Mouse (Mus musculus): ENCODE results near the gene Tac2. TPM values are rescaled to one million over a fixed set of nuclear protein-coding genes. Genes with fewer than 3 reads are reported as not detected.

Gene Tac2
- total RNA-seq (2023) = not detected

GRCm38 (mm10) chr10:127724178-127724577 lies at the start of gene Tac2:
Gene Tac2, plus strand, starts transcription at chr10:127724478.

DNA sequence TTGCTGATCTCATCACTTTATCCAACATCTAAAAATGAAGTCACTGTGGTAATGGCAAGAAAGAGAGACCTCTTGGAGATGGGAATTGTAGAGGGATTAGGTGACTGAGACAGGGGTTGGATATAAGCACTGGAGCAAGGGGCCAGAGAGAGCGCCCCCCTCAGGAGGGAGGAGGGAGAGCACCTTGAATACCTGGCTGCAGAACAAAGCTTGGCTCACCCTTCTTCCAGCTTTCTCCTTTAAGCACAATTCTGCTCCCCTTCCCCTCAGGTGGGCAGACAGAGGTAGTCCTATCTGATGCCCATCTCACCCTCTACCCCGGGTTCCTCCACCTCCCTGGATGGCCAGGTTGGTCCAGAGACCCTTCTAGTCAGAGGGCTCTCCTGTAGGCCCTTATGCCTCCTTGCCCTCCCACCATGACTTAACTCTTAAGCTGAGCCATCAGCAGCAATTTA lies 19.5 kb upstream of the Tac2 start, which contains the start of gene Myo1a:
TSS of gene Myo1a (plus strand) at position 405 of the 455 bp plus-strand sequence.

DNA sequence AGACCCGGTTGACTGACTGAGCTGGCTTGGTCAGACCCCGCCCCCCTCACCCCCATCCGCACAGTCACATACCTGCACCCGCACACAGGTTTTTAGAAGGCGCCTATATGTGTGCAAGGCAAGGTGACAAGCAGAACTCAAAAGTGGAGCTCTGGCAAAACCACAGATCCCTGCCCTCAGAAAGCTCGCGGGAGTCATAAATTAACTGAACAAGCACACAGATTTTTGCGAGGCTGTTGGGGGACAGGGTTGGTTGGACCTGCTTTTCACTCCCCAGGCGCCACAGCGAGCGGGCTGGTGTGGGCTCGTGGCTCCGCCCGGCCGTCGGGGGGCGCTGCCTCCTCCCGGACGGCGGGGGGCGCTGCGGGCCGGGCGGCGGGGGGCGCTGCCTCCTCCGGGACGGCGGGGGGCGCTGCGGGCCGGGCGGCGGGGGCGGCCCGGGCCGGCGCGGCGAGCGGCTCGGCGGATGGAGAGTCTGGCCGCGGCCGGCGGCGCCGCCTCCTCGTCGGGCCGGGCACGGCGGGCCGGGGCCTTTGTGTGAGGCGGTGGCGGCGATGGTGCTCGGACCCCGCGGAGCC lies 14.9 kb downstream of the Tac2 start, which contains the start of gene Zbtb39:
TSS of gene Zbtb39 (plus strand) at position 456 of the 578 bp plus-strand sequence.

DNA sequence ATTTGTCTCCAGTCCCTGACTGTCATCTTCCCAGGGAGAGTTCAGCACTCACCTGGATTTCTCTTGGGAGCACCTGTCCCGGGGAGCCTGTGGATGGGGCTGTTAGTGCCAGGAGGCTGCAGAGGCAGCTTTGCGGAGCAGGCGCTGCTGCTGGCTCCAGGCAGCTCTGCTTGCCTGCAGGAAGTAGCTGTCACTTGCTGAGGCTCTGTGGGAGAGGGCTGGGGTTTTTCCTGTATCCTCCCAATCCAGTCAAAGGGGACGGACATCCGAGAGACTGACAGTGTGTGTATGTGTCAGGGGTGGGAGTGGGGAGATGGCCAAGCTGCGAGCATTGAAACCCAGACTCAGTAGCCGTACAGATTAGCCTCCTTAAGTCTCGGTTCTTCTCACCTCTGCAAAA lies 27.3 kb downstream of the Tac2 start, which contains the start of gene Gpr182:
TSS of gene Gpr182 (minus strand) at position 185 of the 400 bp plus-strand sequence.

DNA sequence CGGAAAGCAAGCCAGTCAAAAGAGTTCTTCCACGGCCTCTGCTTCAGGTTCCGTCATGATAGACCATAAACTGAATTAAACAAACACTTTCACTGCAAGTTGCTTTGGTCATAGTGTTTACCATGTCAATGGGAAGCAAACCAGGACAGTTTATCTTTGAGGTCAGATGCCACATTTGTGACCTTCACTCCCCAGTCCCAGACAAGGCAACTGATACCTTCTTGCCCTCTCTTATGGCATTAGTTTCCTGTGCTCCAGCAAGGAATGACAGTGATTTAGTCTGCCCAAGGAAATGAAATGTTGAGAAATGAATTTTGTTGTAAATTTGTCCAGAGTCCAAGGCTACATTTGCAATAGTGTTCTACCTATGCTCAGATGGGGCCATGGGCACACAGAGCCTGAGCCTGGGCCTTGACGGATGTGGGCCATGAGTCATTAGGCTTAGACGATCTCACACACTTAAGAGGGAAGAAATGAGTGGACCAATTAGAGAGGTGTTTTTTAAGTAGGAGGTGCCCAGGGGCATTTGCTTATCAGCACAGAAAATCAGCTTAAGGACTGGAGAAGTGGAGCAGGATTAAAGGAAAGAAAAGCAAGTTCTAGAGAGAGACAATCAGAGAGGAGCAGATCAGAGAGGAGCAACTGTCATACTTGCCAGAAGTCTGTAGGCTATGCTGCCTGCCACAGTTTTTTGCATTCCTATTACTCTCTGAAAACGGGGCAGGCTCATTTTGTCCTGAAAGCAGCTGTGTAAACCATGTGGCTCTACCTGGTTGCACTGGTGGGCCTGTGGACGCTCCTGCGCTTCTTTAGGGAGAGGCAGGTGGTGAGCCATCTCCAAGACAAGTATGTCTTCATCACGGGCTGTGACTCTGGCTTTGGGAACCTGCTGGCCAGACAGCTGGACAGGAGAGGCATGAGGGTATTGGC lies 35.2 kb downstream of the Tac2 start, which contains the start of the genes Rdh1 and Rdh16f1:
TSS of gene Rdh1 (plus strand) at position 541 of the 930 bp plus-strand sequence.
TSS of gene Rdh16f1 (plus strand) at position 607 of the 930 bp plus-strand sequence.

DNA sequence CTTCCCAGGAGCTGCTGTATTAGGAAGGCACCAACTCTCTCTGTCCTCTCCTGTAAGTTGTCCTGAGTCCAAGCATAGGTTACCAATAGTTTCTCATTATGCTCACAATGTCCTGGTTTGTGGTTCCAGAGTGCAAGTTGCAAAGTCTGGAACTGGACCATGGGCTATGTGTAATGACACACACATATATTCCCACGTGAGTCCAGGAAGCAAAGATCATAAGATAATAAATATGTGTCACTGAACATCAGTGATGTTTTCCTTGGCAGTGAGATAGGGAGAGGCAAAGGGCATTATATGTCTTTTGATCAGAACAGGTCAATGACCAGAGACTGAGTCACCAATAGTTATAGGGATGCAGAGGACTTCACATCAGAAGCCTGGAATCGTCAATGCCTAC lies 51.7 kb downstream of the Tac2 start, which contains the start of gene Rdh9:
TSS of gene Rdh9 (plus strand) at position 376 of the 400 bp plus-strand sequence.

Other genes starting within 250 kb of the Tac2 start
- gene Stac3, start 222.8 kb upstream of the Tac2 start, total RNA-seq (2023) = 10 to 100 TPM in 1 of 2 experiments, 1 to 10 TPM in 1; 5.6 to 15.4 TPM
- gene Ndufa4l2, start 209.5 kb upstream of the Tac2 start, total RNA-seq (2023) = not detected
- 10 to 100 TPM; 69.2 to 72.0 TPM for gene Shmt2, start 202.0 kb upstream of the Tac2 start, total RNA-seq (2023)
- not detected for gene Nxph4, start 189.9 kb upstream of the Tac2 start, total RNA-seq (2023)
- 1 to 10 TPM in 1 of 2 experiments, under 1 TPM in 1; 0.77 to 3.9 TPM for gene Lrp1, start 103.3 kb upstream of the Tac2 start, total RNA-seq (2023)
- 100 to 1,000 TPM; 244 to 270 TPM for gene Stat6, start 81.5 kb upstream of the Tac2 start, total RNA-seq (2023)
- gene Nemp1, start 57.6 kb upstream of the Tac2 start, total RNA-seq (2023) = 10 to 100 TPM; 13.6 to 16.2 TPM
- gene Nab2, start 55.9 kb upstream of the Tac2 start, total RNA-seq (2023) = 10 to 100 TPM; 34.3 to 45.4 TPM
- gene Myo1a, start 19.3 kb upstream of the Tac2 start, total RNA-seq (2023) = under 1 TPM in 1 of 2 experiments, not detected in 1; 0.15 TPM
- 10 to 100 TPM; 17.9 to 18.7 TPM for gene Zbtb39, start 15.1 kb downstream of the Tac2 start, total RNA-seq (2023)
- gene Gpr182, start 27.3 kb downstream of the Tac2 start, total RNA-seq (2023) = not detected
- under 1 TPM; 0.17 to 0.27 TPM for gene Rdh1, start 35.2 kb downstream of the Tac2 start, total RNA-seq (2023)
- not detected for gene Rdh16f1, start 35.3 kb downstream of the Tac2 start, total RNA-seq (2023)
- gene Rdh9, start 51.9 kb downstream of the Tac2 start, total RNA-seq (2023) = under 1 TPM in 1 of 2 experiments, not detected in 1; 0.93 TPM
- not detected for gene Rdh16, start 76.7 kb downstream of the Tac2 start, total RNA-seq (2023)
- not detected for gene Rdh19, start 125.5 kb downstream of the Tac2 start, total RNA-seq (2023)
- not detected for gene Rdh16f2, start 142.0 kb downstream of the Tac2 start, total RNA-seq (2023)
- not detected for gene Rdh7, start 164.3 kb downstream of the Tac2 start, total RNA-seq (2023)
- gene Sdr9c7, start 174.0 kb downstream of the Tac2 start, total RNA-seq (2023) = not detected